Mouse (Mus musculus): ENCODE results near the gene Muc1.

DNA sequence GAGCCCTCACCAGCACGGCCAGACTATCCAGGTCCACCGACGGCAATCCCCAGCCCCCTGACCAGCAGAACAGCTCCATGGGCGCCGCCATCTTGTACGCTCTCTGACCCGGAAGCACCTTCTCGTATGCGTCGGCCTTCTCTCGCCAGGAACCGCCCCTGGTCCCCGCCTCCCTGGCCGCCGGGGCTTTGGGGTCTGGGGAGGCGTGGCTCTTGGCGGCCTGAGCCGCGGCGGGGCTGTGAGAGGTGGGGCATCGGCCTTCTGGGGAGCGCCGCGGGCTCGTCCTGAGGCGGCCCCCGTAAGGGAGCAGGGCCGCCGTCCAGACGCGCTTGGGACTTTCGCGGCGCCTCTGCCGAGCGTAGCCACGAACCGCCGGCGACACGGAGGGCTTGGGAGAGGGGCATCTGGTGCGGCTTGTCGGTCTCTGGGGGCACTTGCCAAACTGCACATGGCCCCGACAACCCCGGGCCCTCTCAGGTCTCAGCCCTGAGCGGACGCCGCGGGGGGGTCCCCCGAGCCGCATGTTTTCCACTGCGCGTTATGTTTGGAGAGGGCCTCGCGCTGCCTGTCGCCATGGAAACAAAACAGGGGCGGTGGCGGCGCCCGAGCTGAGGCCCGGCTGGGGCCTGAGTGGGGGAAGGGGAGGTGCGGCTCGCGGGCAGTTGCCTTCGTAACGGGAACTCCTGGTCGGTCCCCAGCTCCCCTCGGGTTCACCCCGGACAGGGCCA lies 14.9 kb upstream of the Muc1 start:
- TF ChIP-seq POLR2A (IDR thresholded peaks at IDR 0.05; ENCODE audit: low read depth, low read length) (peak; percentile 48), CTCF (conservative IDR thresholded peaks at IDR 0.05; ENCODE audit: insufficient read depth, insufficient read length, low read depth, low read length) (no peak)
